Mouse (Mus musculus): Measurements from ENCODE around the gene Elf1. TPM values are rescaled to one million over a fixed set of nuclear protein-coding genes. Genes with fewer than 3 reads are reported as not detected.
"Not testable (repeated sequence)": the region's sequence is repeated elsewhere in the genome, so short reads cannot be mapped to it uniquely, and the experiment has no call there.

The Elf1 gene
- polyA plus RNA-seq (2017; shearing (Covaris generic)) = 100 to 1,000 TPM; 122 to 145 TPM

GRCm38 (mm10) chr14:79480624-79481338 lies at the start of gene Elf1:
Gene Elf1 (plus strand): TSS chr14:79481194.
- peak; percentile 43 for ATAC-seq

- no peak for ATAC-seq
Measured at GRCm38 (mm10) chr14:79434068-79434467, 46.9 kb upstream of the Elf1 start.

GRCm38 (mm10) chr14:79440655-79441054 lies 40.3 kb upstream of the Elf1 start:
- no peak for ATAC-seq

GRCm38 (mm10) chr14:79441441-79441840 lies 39.6 kb upstream of the Elf1 start:
- no peak for ATAC-seq

GRCm38 (mm10) chr14:79444601-79445000 lies 36.4 kb upstream of the Elf1 start:
- ATAC-seq = no peak

- no peak for ATAC-seq
Measured at GRCm38 (mm10) chr14:79445055-79445620, 35.9 kb upstream of the Elf1 start.

- peak; percentile 99 for ATAC-seq
Measured at GRCm38 (mm10) chr14:79451681-79452590, 29.1 kb upstream of the Elf1 start, which contains the start of gene Kbtbd6. Gene Kbtbd6 (plus strand): TSS chr14:79451835.

GRCm38 (mm10) chr14:79452591-79452934 lies 28.4 kb upstream of the Elf1 start:
- not testable (repeated sequence) for ATAC-seq

GRCm38 (mm10) chr14:79460401-79460800 lies 20.6 kb upstream of the Elf1 start:
- no peak for ATAC-seq

GRCm38 (mm10) chr14:79460988-79461387 lies 20.0 kb upstream of the Elf1 start:
- no peak for ATAC-seq

GRCm38 (mm10) chr14:79465623-79466022 lies 15.4 kb upstream of the Elf1 start:
- ATAC-seq = no peak

GRCm38 (mm10) chr14:79467621-79468020 lies 13.4 kb upstream of the Elf1 start:
- no peak for ATAC-seq

GRCm38 (mm10) chr14:79473384-79473783 lies 7.6 kb upstream of the Elf1 start:
- no peak for ATAC-seq

GRCm38 (mm10) chr14:79481339-79482151 lies 551 bp downstream of the Elf1 start, which contains the start of gene Wbp4:
Gene Wbp4 (minus strand): TSS chr14:79481520.
- ATAC-seq = peak; percentile 64

- no peak for ATAC-seq
Measured at GRCm38 (mm10) chr14:79482251-79482661, 1.3 kb downstream of the Elf1 start.

- no peak for ATAC-seq
Measured at GRCm38 (mm10) chr14:79482747-79483355, 1.9 kb downstream of the Elf1 start.

- ATAC-seq = no peak
Measured at GRCm38 (mm10) chr14:79483611-79484120, 2.7 kb downstream of the Elf1 start.

- ATAC-seq = no peak
Measured at GRCm38 (mm10) chr14:79486617-79486992, 5.6 kb downstream of the Elf1 start.

- no peak for ATAC-seq
Measured at GRCm38 (mm10) chr14:79486993-79487731, 6.2 kb downstream of the Elf1 start.

GRCm38 (mm10) chr14:79488531-79488930 lies 7.5 kb downstream of the Elf1 start:
- ATAC-seq = no peak

GRCm38 (mm10) chr14:79489150-79489549 lies 8.2 kb downstream of the Elf1 start:
- ATAC-seq = no peak

Measured in activated CD4-positive, CD25-positive, alpha-beta regulatory T cell, adult 4 months (primary cell).